Mouse (Mus musculus) CH12.LX (cell line): ENCODE measurements at regions not wholly inside any gene's neighbourhood (a gene's known extent, or its start where the extent isn't known, plus 50 kb on each side); places are given as distances from the start of the nearest gene placed in this dataset.

Experiments
- DNase-seq: peaks from one replicate; pipeline ENCODE4 v3.0.0-alpha.2; 2013; ENCODE audit errors: extremely low read depth
- H3K27ac ChIP-seq: 2 replicates; pipeline ENCODE4 v1.5.1; 2012; ENCODE audit warnings: low read depth, mild to moderate bottlenecking, control low read depth, moderate library complexity; ENCODE audit not compliant: insufficient read depth
- H3K27me3 ChIP-seq: replicated peaks from 2 replicates; pipeline ENCODE3; 2012; ENCODE audit warnings: inconsistent platforms
- H3K36me3 ChIP-seq, 2 experiments: replicated peaks in 1 of 2; 2 replicates each; pipeline versions ENCODE3 to v1.6.1; 2012; ENCODE audit warnings: inconsistent platforms in 1 of 2, low read length in 1 of 2, mild to moderate bottlenecking in 1 of 2, mixed read lengths in 1 of 2, moderate library complexity in 1 of 2; ENCODE audit not compliant: control insufficient read depth in 1 of 2, insufficient read depth in 1 of 2
- H3K4me1 ChIP-seq, 2 experiments: 2 replicates each; pipeline ENCODE4 v1.6.1; 2012; ENCODE audit warnings: inconsistent platforms in 1 of 2, moderate library complexity in 1 of 2; ENCODE audit not compliant: insufficient read depth in 2 of 2, control insufficient read depth in 1 of 2
- H3K4me2 ChIP-seq: 2 replicates; pipeline ENCODE4 v1.6.1; 2012; ENCODE audit warnings: low read depth, mild to moderate bottlenecking, control low read depth; ENCODE audit not compliant: poor library complexity, insufficient read depth, severe bottlenecking
- H3K4me3 ChIP-seq, 3 experiments: fragments of 150-350 bp in 1 of 3; sonication (generic) in 1 of 3; replicated peaks in 1 of 3; 2 replicates each; pipeline versions ENCODE3 to v1.5.1; 2011 to 2012; ENCODE audit warnings: low read depth in 2 of 3, low read length in 2 of 3, mild to moderate bottlenecking in 2 of 3, moderate library complexity in 2 of 3, control low read depth in 1 of 3, improper control_type of control experiment in 1 of 3, inconsistent platforms in 1 of 3, mixed read lengths in 1 of 3; ENCODE audit not compliant: poor library complexity in 1 of 3
- H3K79me2 ChIP-seq: replicated peaks from 2 replicates; pipeline ENCODE4 v1.6.1; 2012; ENCODE audit warnings: mild to moderate bottlenecking, moderate library complexity; ENCODE audit not compliant: control insufficient read depth, poor library complexity, insufficient read depth, severe bottlenecking; ENCODE audit errors: extremely low read depth
- H3K9ac ChIP-seq: 2 replicates; pipeline ENCODE4 v1.6.1; 2012; ENCODE audit warnings: low read depth, mild to moderate bottlenecking, control low read depth, moderate library complexity; ENCODE audit not compliant: insufficient read depth
- H3K9me3 ChIP-seq: replicated peaks from 2 replicates; pipeline ENCODE3; 2012; ENCODE audit warnings: low read length, inconsistent platforms, mixed read lengths
- CHD1 ChIP-seq: IDR thresholded peaks from 2 replicates; pipeline ENCODE4 v1.6.1; 2012; ENCODE audit warnings: low read depth, low read length, improper control_type of control experiment, inconsistent platforms
- ELF1 ChIP-seq: IDR thresholded peaks from 2 replicates; pipeline ENCODE4 v1.6.1; 2014; ENCODE audit warnings: low read depth, mild to moderate bottlenecking, inconsistent platforms, low read length, improper control_type of control experiment
- KAT2A ChIP-seq: IDR thresholded peaks from 2 replicates; pipeline ENCODE4 v1.6.1; 2012; ENCODE audit warnings: low read length, improper control_type of control experiment, inconsistent platforms; ENCODE audit not compliant: insufficient replicate concordance
- MAX ChIP-seq: IDR thresholded peaks from 2 replicates; pipeline ENCODE4 v1.6.1; 2011; ENCODE audit warnings: low read length, improper control_type of control experiment
- MEF2A ChIP-seq: IDR thresholded peaks from 2 replicates; pipeline ENCODE4 v1.6.1; 2014; ENCODE audit warnings: low read depth, mild to moderate bottlenecking, inconsistent platforms, low read length, improper control_type of control experiment, borderline replicate concordance
- NRF1 ChIP-seq: IDR thresholded peaks from 2 replicates; pipeline ENCODE4 v1.6.1; 2014; ENCODE audit warnings: low read depth, mild to moderate bottlenecking, inconsistent platforms, low read length, improper control_type of control experiment, moderate library complexity
- PAX5 ChIP-seq: IDR thresholded peaks from 2 replicates; pipeline ENCODE4 v1.6.1; 2012; ENCODE audit warnings: low read length, inconsistent platforms, mixed read lengths
- POLR2AphosphoS2 ChIP-seq: IDR thresholded peaks from 2 replicates; pipeline ENCODE4 v1.6.1; 2011; ENCODE audit warnings: low read depth, low read length, improper control_type of control experiment
- SMC3 ChIP-seq: IDR thresholded peaks from 2 replicates; pipeline ENCODE4 v1.6.1; 2011; ENCODE audit warnings: low read depth, low read length, improper control_type of control experiment
- USF1 ChIP-seq: IDR thresholded peaks from 2 replicates; pipeline ENCODE4 v1.6.1; 2014; ENCODE audit warnings: low read depth, mild to moderate bottlenecking, inconsistent platforms, low read length, improper control_type of control experiment
- ZC3H11A ChIP-seq: IDR thresholded peaks from 2 replicates; pipeline ENCODE4 v1.6.1; 2012; ENCODE audit warnings: low read depth, mild to moderate bottlenecking, inconsistent platforms, low read length, improper control_type of control experiment
- dilution Hi-C: fragments of 300-500 bp; cut with MboI; formaldehyde crosslinking; loops from 2 replicates; pipeline ENCODE4 v1.14.3; 2020; ENCODE audit warnings: low sequenced_read_pairs; ENCODE audit not compliant: extremely low pct_unique_long_range_greater_than_20kb, extremely low pct_ligation_motif_present
- in situ Hi-C: fragments of 300-500 bp; cut with MboI; formaldehyde crosslinking; loops from 3 replicates; pipeline ENCODE4 v1.14.3; 2019; ENCODE audit warnings: low sequenced_read_pairs, low pct_ligation_motif_present, low pct_unique_long_range_greater_than_20kb, mixed read lengths

DNA sequence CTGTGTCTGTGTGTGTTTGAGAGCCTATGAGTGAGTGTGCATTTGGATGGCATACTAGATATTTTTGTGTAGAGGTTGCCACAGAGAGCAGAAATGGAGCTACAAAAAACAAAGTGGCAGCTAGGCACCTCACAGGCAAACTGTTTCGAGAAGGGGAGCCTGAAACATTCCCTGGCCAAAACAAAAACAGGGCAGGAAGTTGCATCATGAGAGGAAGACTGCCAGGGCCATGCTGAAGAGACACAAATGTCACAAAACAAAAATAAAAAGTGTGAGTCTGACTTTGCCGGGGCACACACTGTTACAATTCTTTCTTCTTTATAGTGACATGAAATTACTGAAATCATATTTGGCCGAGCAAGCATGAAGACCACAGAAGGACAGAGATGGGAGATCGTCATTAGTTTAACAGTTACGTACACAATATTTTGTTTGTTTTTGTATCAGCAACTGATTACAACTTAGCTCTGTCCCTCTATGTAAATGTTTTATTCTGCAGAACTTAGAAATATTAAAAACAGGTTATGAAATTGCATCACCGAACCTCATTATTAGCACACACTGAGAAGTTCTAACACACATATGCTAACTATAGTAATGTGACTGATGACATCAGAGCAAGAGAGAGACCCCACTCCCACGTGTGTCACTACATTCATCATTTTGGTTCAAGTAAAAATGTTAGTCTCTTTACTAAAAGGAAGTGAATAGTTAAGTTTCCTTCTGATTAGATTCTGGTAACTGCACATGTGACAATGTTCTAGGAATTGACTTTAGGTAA is 77.3 kb upstream of the Mkln1 start:
- dilution Hi-C loops, result no loop called here
- in situ Hi-C loops, result no loop called here
- Histone ChIP-seq H3K4me2 (no peak overlapping the region), H3K9ac (no peak overlapping the region), H3K4me1 (peaks cover 7 to 37% of the 10 kb centered on the region in 2 experiments), H3K27me3 (no peaks in the 10 kb centered on the region), H3K4me3 (no peak overlapping the region), H3K9me3 (no peaks in the 10 kb centered on the region), H3K27ac (no peak overlapping the region), H3K79me2 (no peaks in the 10 kb centered on the region), H3K36me3 (no peaks in the 10 kb centered on the region)
- DNase-seq, result no peak
- TF ChIP-seq NRF1, result no peak

DNA sequence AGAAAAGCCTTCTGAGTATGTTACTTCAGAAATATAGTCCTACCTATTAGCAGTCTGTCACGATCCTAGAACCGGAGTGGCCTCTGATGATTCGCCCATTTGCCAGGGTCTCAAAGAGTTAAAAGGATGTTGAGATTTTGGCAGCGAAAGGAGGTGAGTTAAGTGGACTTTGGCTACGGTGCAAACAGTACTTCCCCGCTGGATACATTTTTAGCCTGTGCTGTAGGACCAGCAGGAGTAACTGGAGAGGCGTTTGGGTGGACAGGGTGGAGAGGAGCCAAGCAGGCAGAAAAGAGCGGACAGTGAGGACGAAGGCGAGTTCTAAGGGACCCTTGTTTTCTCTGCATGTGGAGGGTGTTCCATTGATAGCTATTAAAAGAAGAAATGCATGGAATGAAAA is 76.6 kb upstream of the Mkln1 start:
- in situ Hi-C loops, result no loop called here
- no peak overlapping the region for H3K4me2 ChIP-seq
- DNase-seq, result no peak
- H3K27ac ChIP-seq, result no peak overlapping the region
- peaks cover 7 to 37% of the 10 kb centered on the region in 2 experiments for H3K4me1 ChIP-seq
- TF ChIP-seq CHD1 (no peak), POLR2AphosphoS2 (no peak), NRF1 (no peak), USF1 (no peak)
- dilution Hi-C loops, result no loop called here
- no peaks in the 10 kb centered on the region for H3K36me3 ChIP-seq
- H3K9me3 ChIP-seq, result no peaks in the 10 kb centered on the region
- no peak overlapping the region for H3K4me3 ChIP-seq
- H3K9ac ChIP-seq, result no peak overlapping the region
- H3K27me3 ChIP-seq, result no peaks in the 10 kb centered on the region
- H3K79me2 ChIP-seq, result no peaks in the 10 kb centered on the region

- Histone ChIP-seq H3K27ac (no peak overlapping the region), H3K4me3 (no peak overlapping the region), H3K4me2 (no peak overlapping the region), H3K9ac (no peak overlapping the region; the same call in 1 of the 2 replicates), H3K9me3 (no peaks in the 10 kb centered on the region), H3K79me2 (no peaks in the 10 kb centered on the region), H3K36me3 (no peaks in the 10 kb centered on the region), H3K4me1 (peaks cover 7 to 37% of the 10 kb centered on the region in 2 experiments), H3K27me3 (no peaks in the 10 kb centered on the region)
- in situ Hi-C loops (no loop called here), dilution Hi-C loops (no loop called here)
- no peak for DNase-seq
- no peak for TF ChIP-seq USF1
- no peak for TF ChIP-seq MEF2A
- TF ChIP-seq NRF1, result no peak
- TF ChIP-seq ELF1, result no peak
- no peak for TF ChIP-seq PAX5
- no peak for TF ChIP-seq MAX
- TF ChIP-seq SMC3, result no peak
- TF ChIP-seq KAT2A, result no peak
- no peak for TF ChIP-seq ZC3H11A
These were observed 75.0 kb upstream of the Mkln1 start for GRCm38 (mm10) chr6:31323228-31324190.
